Mouse (Mus musculus) limb, embryonic 14.5 days (tissue): Measurements from ENCODE around the gene Gdpd3. TPM values are rescaled to one million over a fixed set of nuclear protein-coding genes. Genes with fewer than 3 reads are reported as not detected.

ENCODE experiments used
- ATAC-seq: fragments of 200-750 bp; cut with Nextera tagmentation; 2 replicates; pipeline ENCODE4 v1.8.0; 2017; ENCODE audit warnings: low read depth, moderate number of reproducible peaks, moderate TSS enrichment; ENCODE audit not compliant: low FRiP score
- DNase-seq: peaks from one replicate; pipeline ENCODE4 v3.0.0-alpha.2; 2015; ENCODE audit warnings: low spot score
- H3K27ac ChIP-seq: fragments of 300-500 bp; sonication (generic); replicated peaks from 2 replicates; pipeline ENCODE4 v1.5.1; 2014; ENCODE audit warnings: low read depth, mild to moderate bottlenecking, low read length, moderate library complexity, mixed read lengths
- H3K27me3 ChIP-seq: fragments of 300-500 bp; sonication (generic); 2 replicates; pipeline ENCODE4 v1.6.1; 2014; ENCODE audit warnings: low read length, mixed read lengths; ENCODE audit not compliant: control insufficient read depth, insufficient read depth
- H3K36me3 ChIP-seq: fragments of 300-500 bp; sonication (generic); 2 replicates; pipeline ENCODE4 v1.6.1; 2014; ENCODE audit warnings: mild to moderate bottlenecking, low read length, moderate library complexity, mixed read lengths; ENCODE audit not compliant: control insufficient read depth, insufficient read depth
- H3K4me1 ChIP-seq: fragments of 300-500 bp; sonication (generic); 2 replicates; pipeline ENCODE4 v1.6.1; 2014; ENCODE audit warnings: antibody characterized with exemption, low read length, mixed read lengths; ENCODE audit not compliant: control insufficient read depth, insufficient read depth
- H3K4me2 ChIP-seq: fragments of 300-500 bp; sonication (generic); replicated peaks from 2 replicates; pipeline ENCODE4 v1.6.1; 2014; ENCODE audit warnings: low read depth, mild to moderate bottlenecking, low read length, moderate library complexity; ENCODE audit not compliant: severe bottlenecking
- H3K4me3 ChIP-seq: fragments of 300-500 bp; sonication (generic); replicated peaks from 2 replicates; pipeline ENCODE4 v1.5.1; 2014; ENCODE audit warnings: low read length
- H3K9ac ChIP-seq: fragments of 300-500 bp; sonication (generic); 2 replicates; pipeline ENCODE4 v1.6.1; 2014; ENCODE audit warnings: mild to moderate bottlenecking, low read depth, low read length, moderate library complexity; ENCODE audit not compliant: severe bottlenecking
- H3K9me3 ChIP-seq: fragments of 300-500 bp; sonication (generic); 2 replicates; pipeline ENCODE4 v1.6.1; 2016; ENCODE audit warnings: low read length; ENCODE audit not compliant: control insufficient read depth
- POLR2A ChIP-seq: fragments of 200-500 bp; IDR thresholded peaks from 2 replicates; pipeline ENCODE4 v1.8.0; 2012; ENCODE audit warnings: inconsistent platforms, mild to moderate bottlenecking, moderate library complexity, borderline replicate concordance; ENCODE audit not compliant: insufficient read depth, insufficient read length; ENCODE audit errors: extremely low read depth
- WGBS: fragments of 180-500 bp; shearing (Covaris S2); extraction: QIAGEN DNeasy Blood & Tissue Kit; methylation state at CpG from one replicate; pipeline ENCODE4 v1.1.7; 2014; 5-methylcytosine and 5-hydroxymethylcytosine counted together
- polyA plus RNA-seq, 2 experiments: library from polyadenylated mRNA; depleted of rRNA in 1 of 2; stranded (reverse) in 1 of 2; unstranded in 1 of 2; fragments of >200 nt; fragmentation: Nextera tagmentation in 1 of 2; extraction: Ambion mirVana in 1 of 2; gene quantifications; 2 replicates each; pipeline versions ENCODE4 v1.2.1 to v1.2.3; 2012 to 2014

Gdpd3 gene
- polyA plus RNA-seq, 2 experiments, result 3.2 to 13.6 TPM

- Histone ChIP-seq H3K27me3 (no peaks in the 10 kb centered on the region), H3K4me2 (no peak overlapping the region), H3K9ac (no peak overlapping the region), H3K9me3 (no peaks in the 10 kb centered on the region), H3K4me1 (peaks cover 21% of the 10 kb centered on the region), H3K36me3 (peaks cover 47% of the 10 kb centered on the region), H3K27ac (no peak overlapping the region), H3K4me3 (no peak overlapping the region)
- 75% methylated on average over 13 of the region's 13 CpGs for WGBS
- ATAC-seq (no peak), DNase-seq (no peak)
- TF ChIP-seq POLR2A, result no peak
These were observed 16.6 kb downstream of the Gdpd3 start for GRCm38 (mm10) chr7:126782693-126783092.

GRCm38 (mm10) chr7:126784469-126784868 is 18.3 kb downstream of the Gdpd3 start:
- 74% methylated on average over 7 of the region's 7 CpGs for WGBS

GRCm38 (mm10) chr7:126785056-126785455 is 18.9 kb downstream of the Gdpd3 start:
- Histone ChIP-seq H3K4me1 (peaks cover 14% of the 10 kb centered on the region), H3K9ac (no peak overlapping the region), H3K9me3 (no peaks in the 10 kb centered on the region), H3K36me3 (peaks cover 63% of the 10 kb centered on the region), H3K4me2 (no peak overlapping the region), H3K27ac (no peak overlapping the region), H3K27me3 (no peaks in the 10 kb centered on the region), H3K4me3 (no peak overlapping the region)
- TF ChIP-seq POLR2A, result no peak
- no peak for ATAC-seq
- DNase-seq, result no peak
- 53% methylated on average over 4 of the region's 4 CpGs for WGBS

More at GRCm38 (mm10) chr7:126784469-126784868, 18.3 kb downstream of the Gdpd3 start:
- no peak for DNase-seq
- Histone ChIP-seq H3K27me3 (no peaks in the 10 kb centered on the region), H3K36me3 (peaks cover 57% of the 10 kb centered on the region), H3K9me3 (no peaks in the 10 kb centered on the region), H3K4me3 (no peak overlapping the region), H3K4me1 (peaks cover 19% of the 10 kb centered on the region), H3K9ac (no peak overlapping the region), H3K27ac (no peak overlapping the region), H3K4me2 (no peak overlapping the region)
- no peak for ATAC-seq
- TF ChIP-seq POLR2A, result no peak

DNA sequence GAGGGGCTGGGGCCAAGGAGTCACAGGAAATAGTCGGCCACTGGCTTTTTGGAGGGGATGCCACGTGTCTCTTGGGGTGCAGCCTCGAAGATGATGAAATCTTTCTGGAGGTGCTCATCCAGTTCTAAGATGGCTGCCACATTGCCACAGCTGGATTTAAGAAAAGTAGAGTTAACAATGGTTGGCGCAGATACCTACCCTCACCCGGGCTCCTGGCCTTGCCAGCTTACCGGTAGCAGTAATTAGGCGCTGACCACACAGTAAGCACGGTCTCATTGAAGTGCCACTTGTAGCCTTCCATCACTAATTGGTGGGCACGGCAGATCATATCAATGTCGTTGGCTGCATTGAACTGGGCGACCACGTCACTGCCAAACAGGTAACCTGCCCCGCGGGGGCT is 20.0 kb downstream of the Gdpd3 start:
- peaks cover 10% of the 10 kb centered on the region for H3K4me1 ChIP-seq
- no peak for DNase-seq
- H3K9ac ChIP-seq, result no peak overlapping the region
- no peak overlapping the region for H3K4me2 ChIP-seq
- H3K9me3 ChIP-seq, result no peaks in the 10 kb centered on the region
- H3K27ac ChIP-seq, result no peak overlapping the region
- TF ChIP-seq POLR2A, result no peak
- ATAC-seq, result no peak
- H3K36me3 ChIP-seq, result peaks cover 66% of the 10 kb centered on the region
- 82% methylated on average over 14 of the region's 14 CpGs for WGBS
- H3K27me3 ChIP-seq, result no peaks in the 10 kb centered on the region
- H3K4me3 ChIP-seq, result no peak overlapping the region

- WGBS, result 90% methylated on average over 4 of the region's 4 CpGs
- Histone ChIP-seq H3K9me3 (no peaks in the 10 kb centered on the region), H3K4me2 (no peak overlapping the region), H3K27me3 (no peaks in the 10 kb centered on the region), H3K4me1 (peaks cover 10% of the 10 kb centered on the region; the same call in 1 of the 2 replicates), H3K4me3 (no peak overlapping the region), H3K36me3 (peaks cover 65% of the 10 kb centered on the region), H3K27ac (no peak overlapping the region), H3K9ac (no peak overlapping the region)
- DNase-seq, result no peak
- no peak for TF ChIP-seq POLR2A
- ATAC-seq, result no peak
These were observed 23.0 kb downstream of the Gdpd3 start for GRCm38 (mm10) chr7:126789141-126789540.
